Comparison of ENCODE assay signal across 14 mouse cellular contexts in the genomic region with DNA sequence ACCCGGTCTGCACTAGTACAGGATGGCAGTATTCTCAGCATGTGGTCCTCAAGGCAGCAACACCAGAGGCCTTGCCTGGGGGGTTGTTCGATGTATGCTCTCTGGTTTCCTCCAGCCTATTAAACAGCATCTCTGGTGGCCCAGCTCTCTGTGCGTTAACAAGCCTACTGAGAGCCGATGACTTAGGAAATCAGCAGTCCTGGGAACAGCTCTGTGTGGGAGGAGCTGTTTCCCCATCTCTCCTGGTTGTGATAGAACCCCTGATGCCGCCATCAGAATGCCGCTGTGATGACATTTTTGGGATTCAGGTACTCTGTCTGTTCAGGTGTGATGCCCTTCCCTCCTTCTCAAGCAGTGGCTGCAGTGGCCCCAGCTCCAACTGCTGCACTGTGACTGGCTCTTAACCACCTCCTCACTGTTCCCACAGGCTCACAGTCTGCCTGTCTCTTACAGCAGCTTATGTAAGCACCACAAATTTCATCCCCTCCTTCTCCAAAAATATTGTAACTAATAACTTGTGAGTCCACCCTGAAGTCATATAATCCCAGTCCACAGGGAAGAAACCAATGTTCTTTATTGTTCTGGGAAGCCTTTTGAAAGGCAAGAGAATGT.
"Had no signal": no experiment of that assay in that cellular context is flagged by ENCODE, and none has a peak within 500 bp of the region (broad histone marks: within the 10 kb centered on the region; RNA-seq: fewer than 3 reads in every experiment).

No protein-coding gene starts in this region.

- ATAC-seq: liver, postnatal 0 days; lung, postnatal 0 days; midbrain, embryonic 16.5 days had no signal

- DNase-seq: liver, postnatal 0 days; lung, adult 2 months; lung, postnatal 14 days; lung, postnatal 36 days; midbrain, embryonic 14.5 days; retina, postnatal 1 day; right cerebral cortex, postnatal 25 days; right cerebral cortex, postnatal 4 days; spleen, adult 18-20 months; thymus, adult 18-20 months; thymus, postnatal 14 days; thymus, postnatal 36 days had no signal
